Mouse (Mus musculus) MEL (cell line): ENCODE measurements around the gene Nrip1. TPM values are rescaled to one million over a fixed set of nuclear protein-coding genes. Genes with fewer than 3 reads are reported as not detected.

ENCODE experiments used
- DNase-seq: peaks from one replicate; pipeline ENCODE4 v3.0.0; 2011; ENCODE audit warnings: low read depth, low spot score
- H3K27ac ChIP-seq: 2 replicates; pipeline ENCODE4 v1.5.1; 2012; ENCODE audit warnings: low read depth, mild to moderate bottlenecking, control low read depth, low read length, moderate library complexity; ENCODE audit not compliant: control insufficient read depth
- H3K27me3 ChIP-seq, 2 experiments: fragments of 150-350 bp in 1 of 2; sonication (generic) in 1 of 2; 2 replicates each; pipeline ENCODE4 v1.6.1; 2012; ENCODE audit warnings: low read length in 2 of 2, mild to moderate bottlenecking in 2 of 2, improper control_type of control experiment in 1 of 2, moderate library complexity in 1 of 2; ENCODE audit not compliant: insufficient read depth in 2 of 2, control insufficient read depth in 1 of 2
- H3K36me3 ChIP-seq, 2 experiments: 2 replicates each; pipeline ENCODE4 v1.6.1; 2012 to 2014; ENCODE audit warnings: low read length in 2 of 2, improper control_type of control experiment in 1 of 2, inconsistent platforms in 1 of 2, mild to moderate bottlenecking in 1 of 2; ENCODE audit not compliant: insufficient read depth in 2 of 2, control insufficient read depth in 1 of 2
- H3K4me1 ChIP-seq, 2 experiments: fragments of 150-350 bp in 1 of 2; sonication (generic) in 1 of 2; 2 replicates each; pipeline ENCODE4 v1.6.1; 2012; ENCODE audit warnings: low read length in 2 of 2, improper control_type of control experiment in 1 of 2, mild to moderate bottlenecking in 1 of 2; ENCODE audit not compliant: insufficient read depth in 2 of 2, control insufficient read depth in 1 of 2
- H3K4me3 ChIP-seq, 2 experiments: fragments of 150-350 bp in 1 of 2; sonication (generic) in 1 of 2; 2 replicates each; pipeline ENCODE4 v1.5.1; 2012; ENCODE audit warnings: low read depth in 2 of 2, low read length in 2 of 2, mild to moderate bottlenecking in 2 of 2, moderate library complexity in 2 of 2, control low read depth in 1 of 2, improper control_type of control experiment in 1 of 2; ENCODE audit not compliant: control insufficient read depth in 1 of 2, insufficient read depth in 1 of 2
- H3K79me2 ChIP-seq: 2 replicates; pipeline ENCODE4 v1.6.1; 2012; ENCODE audit warnings: mild to moderate bottlenecking, low read length, moderate library complexity; ENCODE audit not compliant: control insufficient read depth, poor library complexity, insufficient read depth
- H3K9ac ChIP-seq: 2 replicates; pipeline ENCODE4 v1.6.1; 2012; ENCODE audit warnings: low read depth, mild to moderate bottlenecking, control low read depth, low read length, moderate library complexity; ENCODE audit not compliant: control insufficient read depth, poor library complexity, severe bottlenecking
- H3K9me3 ChIP-seq: fragments of 150-350 bp; sonication (generic); replicated peaks from 2 replicates; pipeline ENCODE4 v1.6.1; 2012; ENCODE audit warnings: mild to moderate bottlenecking, low read length, improper control_type of control experiment, moderate library complexity; ENCODE audit not compliant: insufficient read depth
- BHLHE40 ChIP-seq: IDR thresholded peaks from 2 replicates; pipeline ENCODE4 v1.6.1; 2012; ENCODE audit warnings: low read depth, mild to moderate bottlenecking, inconsistent platforms, low read length, improper control_type of control experiment, borderline replicate concordance
- CHD1 ChIP-seq: IDR thresholded peaks from 2 replicates; pipeline ENCODE4 v1.6.1; 2012; ENCODE audit warnings: low read depth, mild to moderate bottlenecking, inconsistent platforms, low read length, improper control_type of control experiment
- CHD2 ChIP-seq: IDR thresholded peaks from 2 replicates; pipeline ENCODE4 v1.6.1; 2011; ENCODE audit warnings: low read length, improper control_type of control experiment
- CTCF ChIP-seq, 3 experiments: IDR thresholded peaks in 2 of 3; conservative IDR thresholded peaks in 1 of 3; 2 replicates each; pipeline ENCODE4 v1.5.1; 2011 to 2012; ENCODE audit warnings: low read length in 3 of 3, low read depth in 2 of 3, mild to moderate bottlenecking in 2 of 3, improper control_type of control experiment in 1 of 3, inconsistent platforms in 1 of 3, mixed read lengths in 1 of 3, moderate library complexity in 1 of 3; ENCODE audit not compliant: control insufficient read depth in 1 of 3, insufficient read depth in 1 of 3, poor library complexity in 1 of 3, severe bottlenecking in 1 of 3
- E2F4 ChIP-seq: IDR thresholded peaks from 2 replicates; pipeline ENCODE4 v1.6.1; 2011; ENCODE audit warnings: low read depth, low read length, improper control_type of control experiment, borderline replicate concordance
- ELF1 ChIP-seq: IDR thresholded peaks from 2 replicates; pipeline ENCODE4 v1.6.1; 2014; ENCODE audit warnings: low read depth, mild to moderate bottlenecking, inconsistent platforms, low read length, improper control_type of control experiment, moderate library complexity
- ETS1 ChIP-seq: IDR thresholded peaks from 2 replicates; pipeline ENCODE4 v1.6.1; 2012; ENCODE audit warnings: low read depth, mild to moderate bottlenecking, inconsistent platforms, low read length, improper control_type of control experiment, moderate library complexity
- GABPA ChIP-seq: IDR thresholded peaks from 2 replicates; pipeline ENCODE4 v1.6.1; 2012; ENCODE audit warnings: low read depth, mild to moderate bottlenecking, inconsistent platforms, low read length, improper control_type of control experiment, moderate library complexity
- HCFC1 ChIP-seq: IDR thresholded peaks from 2 replicates; pipeline ENCODE4 v1.6.1; 2012; ENCODE audit warnings: low read depth, mild to moderate bottlenecking, inconsistent platforms, low read length, improper control_type of control experiment, moderate library complexity
- JUND ChIP-seq: IDR thresholded peaks from 2 replicates; pipeline ENCODE4 v1.6.1; 2011; ENCODE audit warnings: low read depth, mild to moderate bottlenecking, improper control_type of control experiment, low read length
- MAZ ChIP-seq: IDR thresholded peaks from 2 replicates; pipeline ENCODE4 v1.6.1; 2012; ENCODE audit warnings: low read depth, mild to moderate bottlenecking, inconsistent platforms, low read length, improper control_type of control experiment
- MXI1 ChIP-seq: IDR thresholded peaks from 2 replicates; pipeline ENCODE4 v1.6.1; 2011; ENCODE audit warnings: mild to moderate bottlenecking, low read depth, low read length, improper control_type of control experiment
- NELFE ChIP-seq: IDR thresholded peaks from 2 replicates; pipeline ENCODE4 v1.6.1; 2011; ENCODE audit warnings: low read depth, low read length, improper control_type of control experiment
- NRF1 ChIP-seq: IDR thresholded peaks from 2 replicates; pipeline ENCODE4 v1.6.1; 2014; ENCODE audit warnings: low read depth, mild to moderate bottlenecking, inconsistent platforms, low read length, improper control_type of control experiment, moderate library complexity; ENCODE audit not compliant: poor library complexity, insufficient read depth, severe bottlenecking
- POLR2AphosphoS5 ChIP-seq: IDR thresholded peaks from 2 replicates; pipeline ENCODE4 v1.6.1; 2012; ENCODE audit warnings: low read depth, borderline replicate concordance, mild to moderate bottlenecking, inconsistent platforms, low read length, moderate library complexity, mixed read lengths
- TAL1 ChIP-seq: IDR thresholded peaks from 2 replicates; pipeline ENCODE4 v1.6.1; 2012; ENCODE audit warnings: mild to moderate bottlenecking, inconsistent platforms, low read length, moderate library complexity, mixed read lengths
- TBP ChIP-seq: IDR thresholded peaks from 2 replicates; pipeline ENCODE4 v1.8.0; 2011; ENCODE audit warnings: low read depth, low read length, improper control_type of control experiment
- ZKSCAN1 ChIP-seq: IDR thresholded peaks from 2 replicates; pipeline ENCODE4 v1.6.1; 2012; ENCODE audit warnings: low read depth, mild to moderate bottlenecking, inconsistent platforms, low read length, improper control_type of control experiment, moderate library complexity
- ZMIZ1 ChIP-seq: IDR thresholded peaks from 2 replicates; pipeline ENCODE4 v1.6.1; 2012; ENCODE audit warnings: low read depth, mild to moderate bottlenecking, inconsistent platforms, low read length, improper control_type of control experiment, moderate library complexity
- polyA plus RNA-seq, 2 experiments: library from polyadenylated mRNA; stranded (reverse) in 1 of 2; unstranded in 1 of 2; fragments of >175 nt in 1 of 2; fragments of >200 nt in 1 of 2; gene quantifications; 2 replicates each; pipeline versions ENCODE4 v1.2.1 to v1.2.4; 2012; ENCODE audit warnings: low replicate concordance in 2 of 2, low read depth in 1 of 2; ENCODE audit not compliant: insufficient read length in 2 of 2, insufficient read depth in 1 of 2, missing spikeins in 1 of 2
- total RNA-seq: library from RNA; depleted of rRNA; stranded (reverse); fragments of 300-350 nt; gene quantifications from 2 replicates; pipeline ENCODE4 v1.2.3, GENCODE M21; 2012

The Nrip1 gene
- total and polyA plus RNA-seq, 3 experiments: 13.6 to 42.6 (median 21.1) TPM

GRCm38 (mm10) chr16:76416477-76416876, 42.9 kb upstream of the Nrip1 start:
- no peak overlapping the region for H3K4me3 ChIP-seq
- no peaks in the 10 kb centered on the region for H3K9me3 ChIP-seq
- no peaks in the 10 kb centered on the region for H3K36me3 ChIP-seq
- no peak for DNase-seq
- no peak overlapping the region for H3K27ac ChIP-seq
- no peak overlapping the region for H3K9ac ChIP-seq
- no peaks in the 10 kb centered on the region for H3K27me3 ChIP-seq
- H3K4me1 ChIP-seq: no peaks in the 10 kb centered on the region
- no peaks in the 10 kb centered on the region for H3K79me2 ChIP-seq
- TF ChIP-seq CHD1 (no peak), ELF1 (no peak), TAL1 (no peak), NELFE (no peak), TBP (no peak), POLR2AphosphoS5 (no peak), GABPA (no peak), BHLHE40 (no peak), ETS1 (no peak), ZMIZ1 (no peak), NRF1 (no peak), E2F4 (no peak)

- H3K27ac ChIP-seq: no peak overlapping the region
- H3K27me3 ChIP-seq: no peaks in the 10 kb centered on the region
- no peak for DNase-seq
- no peaks in the 10 kb centered on the region for H3K36me3 ChIP-seq
- H3K79me2 ChIP-seq: no peaks in the 10 kb centered on the region
- H3K4me3 ChIP-seq: no peak overlapping the region
- TF ChIP-seq NELFE (no peak), CTCF (IDR thresholded peaks at IDR 0.05 in 2 of 3, conservative IDR thresholded peaks at IDR 0.05 in 1 of 3; ENCODE audit: control insufficient read depth in 1 of 3, insufficient read depth in 1 of 3, low read depth in 2 of 3, low read length in 3 of 3, poor library complexity in 1 of 3, severe bottlenecking in 1 of 3) (no peak), HCFC1 (no peak), JUND (no peak), CHD1 (no peak), MAZ (no peak), MXI1 (no peak), E2F4 (no peak), ELF1 (no peak), ZKSCAN1 (no peak), CHD2 (no peak), NRF1 (no peak)
- TF ChIP-seq, all 39 proteins: peak for 0
- H3K4me1 ChIP-seq: no peaks in the 10 kb centered on the region
- no peaks in the 10 kb centered on the region for H3K9me3 ChIP-seq
- no peak overlapping the region for H3K9ac ChIP-seq
Observed at GRCm38 (mm10) chr16:76416060-76416438, 42.4 kb upstream of the Nrip1 start.
